Mouse (Mus musculus) mouse embryonic stem cell (cell line): Measurements from ENCODE around the gene Cmtm5.
"Not testable (repeated sequence)": the region's sequence is repeated elsewhere in the genome, so short reads cannot be mapped to it uniquely, and the experiment has no call there.

Experiments
- in situ Hi-C, 2 experiments: fragments of 300-500 bp; cut with MboI; formaldehyde crosslinking; loops; 1 replicate in 1 of 2; 3 replicates in 1 of 2; pipeline ENCODE4 v1.14.3; 2019 to 2020; ENCODE audit warnings: low sequenced_read_pairs in 2 of 2, low pct_unique_long_range_greater_than_20kb in 1 of 2, mixed read lengths in 1 of 2; ENCODE audit not compliant: unreplicated experiment in 1 of 2

Gene Cmtm5

DNA sequence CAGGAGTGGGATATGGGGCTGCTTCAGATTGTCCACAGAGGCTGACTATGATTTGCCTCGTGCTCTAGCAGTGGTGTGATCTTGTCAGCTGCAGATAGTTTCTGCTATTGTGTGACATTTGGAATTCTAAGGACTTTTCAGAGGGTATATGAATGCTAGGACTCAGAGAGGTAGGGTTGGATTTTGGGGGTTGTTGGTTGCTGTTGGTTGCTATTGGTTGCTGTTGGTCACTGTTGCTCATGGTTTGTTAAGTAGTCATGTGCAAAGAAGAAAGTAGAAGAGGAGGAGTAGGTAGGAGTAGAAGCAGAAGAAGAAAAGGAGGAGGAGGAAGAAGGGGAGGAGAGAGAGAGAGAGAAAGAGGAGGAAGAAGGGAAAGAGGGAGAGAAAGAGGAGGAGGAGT lies 40.6 kb downstream of the Cmtm5 start, which contains the start of gene Gm17428:
Gm17428 (plus strand) TSS at position 301 of the 400 bp plus-strand sequence.
- in situ Hi-C loops = no loop called here

DNA sequence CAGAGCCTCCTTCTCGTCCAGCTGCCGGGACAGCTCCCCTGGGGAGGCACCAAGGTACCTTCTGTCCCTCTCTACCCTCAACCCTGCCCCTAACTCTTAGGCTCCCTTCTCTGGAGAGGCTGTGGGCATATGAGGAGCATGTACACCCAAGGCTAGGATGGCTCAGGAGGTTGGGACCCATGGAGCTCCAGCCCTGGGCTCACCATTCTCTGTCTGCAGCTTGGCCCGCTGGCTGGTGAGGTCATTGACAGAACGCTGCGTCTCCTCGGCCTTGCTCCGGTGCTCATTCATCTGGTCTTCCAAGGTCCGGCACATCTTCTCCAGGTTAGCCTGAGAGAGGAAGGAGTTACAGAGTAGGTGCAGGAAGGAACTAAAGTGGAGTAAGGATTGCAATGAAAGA lies 42.6 kb downstream of the Cmtm5 start:
- in situ Hi-C loops = no loop called here

DNA sequence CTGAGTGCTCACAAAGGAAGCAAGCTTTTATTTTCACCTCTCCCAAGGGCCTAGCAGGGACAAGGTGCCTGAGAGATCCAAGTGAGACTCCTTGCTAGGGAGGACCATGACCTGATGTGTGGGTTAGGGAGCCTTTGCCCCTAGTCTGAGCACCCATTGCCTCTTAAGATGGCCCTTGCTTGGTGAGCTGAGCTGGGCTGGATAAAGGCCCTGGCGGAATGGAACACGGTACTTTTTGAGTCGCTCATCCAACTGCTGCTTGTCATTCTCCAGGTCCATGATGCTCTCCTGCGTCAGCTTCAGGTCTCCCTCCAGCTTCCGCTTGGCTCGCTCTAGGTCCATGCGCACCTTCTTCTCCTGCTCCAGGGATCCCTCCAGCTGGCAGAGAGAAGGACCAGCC lies 45.9 kb downstream of the Cmtm5 start:
- in situ Hi-C loops = no loop called here

DNA sequence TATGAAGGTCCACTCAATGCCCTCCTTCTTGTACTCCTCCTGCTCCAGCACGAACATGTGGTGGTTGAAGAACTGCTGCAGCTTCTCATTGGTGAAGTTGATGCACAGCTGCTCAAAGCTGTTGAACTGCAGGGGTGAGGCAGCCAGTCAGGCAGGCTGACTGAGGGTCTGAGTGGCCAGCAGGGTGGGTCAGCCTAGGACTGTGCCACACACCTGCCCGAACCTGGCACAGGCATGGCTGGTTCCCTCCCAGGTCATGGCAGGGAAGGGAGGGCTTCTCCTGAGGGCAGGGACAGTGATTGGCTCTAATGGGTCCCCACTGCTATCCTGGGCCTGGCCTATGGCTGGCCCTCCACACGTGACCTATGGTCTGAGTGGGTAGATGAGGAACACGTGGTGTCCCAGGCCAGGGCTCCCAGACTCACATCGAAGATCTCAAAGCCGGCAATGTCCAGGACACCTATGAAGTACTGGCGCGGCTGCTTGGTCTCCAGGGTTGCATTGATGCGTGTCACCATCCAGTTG lies 52.4 kb downstream of the Cmtm5 start:
- in situ Hi-C loops = not testable (repeated sequence)
